ENCODE assay signal across 8 mouse cellular contexts in the genomic region with DNA sequence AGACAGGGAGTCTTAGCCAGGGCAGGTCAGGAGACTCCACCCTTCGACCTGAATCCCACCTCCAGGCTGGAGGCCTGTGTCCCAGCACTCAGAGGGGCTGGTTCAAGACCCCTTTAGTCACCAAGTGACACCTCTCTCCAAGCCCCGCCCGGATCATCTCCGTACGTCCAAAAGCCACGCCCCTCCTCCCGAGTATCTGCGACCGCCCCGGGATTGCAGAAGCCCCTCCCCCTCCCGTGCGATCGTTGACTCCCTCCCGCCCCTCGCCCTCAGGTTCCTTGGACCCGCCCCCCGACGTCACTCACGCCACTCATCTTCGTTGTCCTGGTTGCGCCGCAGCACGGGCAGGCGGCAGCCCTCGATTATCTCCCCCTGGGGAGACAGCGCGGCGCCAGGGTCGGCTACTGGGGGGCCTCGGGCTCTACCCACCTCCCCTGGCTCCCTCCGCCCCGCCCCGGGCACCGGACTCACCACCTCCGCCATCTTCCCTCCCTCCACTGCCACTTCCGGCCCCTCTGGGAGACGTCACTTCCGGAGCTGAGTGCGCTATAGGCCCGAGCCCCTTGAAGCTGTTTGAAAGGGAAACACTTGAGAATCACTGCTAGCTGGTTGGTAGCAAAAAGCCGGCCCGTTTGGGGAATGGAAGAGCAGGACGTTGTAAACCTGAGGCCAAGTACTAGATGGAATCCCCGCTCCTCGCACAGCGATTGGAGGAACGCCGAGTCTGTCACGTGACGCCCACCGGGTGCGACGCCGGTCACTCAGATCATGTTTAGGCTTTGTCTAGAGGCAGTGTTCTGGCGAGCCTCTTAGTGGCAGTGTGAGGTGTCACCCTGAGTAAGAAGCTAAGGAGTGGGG. TPM values are rescaled to one million over a fixed set of nuclear protein-coding genes. Genes with fewer than 3 reads are reported as not detected.
A peak's percentile ranks its signal among the peaks of the same experiment; 100 is the strongest.
DNase-seq lines count a peak whose midpoint lies in the region; ATAC-seq and TF ChIP-seq lines count a peak whose summit lies in the region.

A gene (minus strand): TSS at position 691 of the 858 bp plus-strand sequence.

- H3K4me2 ChIP-seq in embryonic facial prominence, embryonic 15.5 days (replicated peaks): peak within 1 kb of the TSS; percentile 63
- peak within 1 kb of the TSS; percentile 69 for H3K4me2 ChIP-seq in kidney, embryonic 14.5 days (replicated peaks; ENCODE audit: low read depth, low read length)
- H3K4me2 ChIP-seq in limb, embryonic 15.5 days: peak within 1 kb of the TSS; percentile 75

- no peak for TF ChIP-seq CTCF in bone marrow, adult 2 months (IDR thresholded peaks at IDR 0.05; ENCODE audit: control insufficient read depth, insufficient read depth, low read length)

- peak within 1 kb of the TSS; percentile 81 for H3K27ac ChIP-seq in bone marrow, adult 2 months (ENCODE audit: control insufficient read depth, insufficient read depth, low read depth, low read length, poor library complexity)
- H3K27ac ChIP-seq in embryonic facial prominence, embryonic 15.5 days (replicated peaks): peak within 1 kb of the TSS; percentile 99
- H3K27ac ChIP-seq in kidney, embryonic 14.5 days (ENCODE audit: low read depth, low read length): peak within 1 kb of the TSS; percentile 95
- peak within 1 kb of the TSS; percentile 99 for H3K27ac ChIP-seq in limb, embryonic 15.5 days

- H3K4me3 ChIP-seq in bone marrow, adult 2 months (replicated peaks; ENCODE audit: control insufficient read depth, low read depth, low read length): peak within 1 kb of the TSS; percentile 75
- peak within 1 kb of the TSS; percentile 81 for H3K4me3 ChIP-seq in embryonic facial prominence, embryonic 15.5 days (replicated peaks)
- H3K4me3 ChIP-seq in kidney, embryonic 14.5 days (ENCODE audit: low read length): peak within 1 kb of the TSS; percentile 57
- H3K4me3 ChIP-seq in limb, embryonic 15.5 days: peak within 1 kb of the TSS; percentile 69

- peak; percentile 57; the same call in 1 of the 2 replicates for TF ChIP-seq POLR2A in bone marrow, adult 2 months (IDR thresholded peaks at IDR 0.05; ENCODE audit: borderline replicate concordance, control insufficient read depth, low read depth, low read length)

- H3K9ac ChIP-seq in embryonic facial prominence, embryonic 15.5 days: peak within 1 kb of the TSS; percentile 86
- H3K9ac ChIP-seq in kidney, embryonic 14.5 days (ENCODE audit: low read depth, low read length): peak within 1 kb of the TSS; percentile 65
- peak within 1 kb of the TSS; percentile 69 for H3K9ac ChIP-seq in limb, embryonic 15.5 days

- H3K9me3 ChIP-seq in embryonic facial prominence, embryonic 15.5 days (replicated peaks): no peaks in the 10 kb centered on the region
- no peaks in the 10 kb centered on the region for H3K9me3 ChIP-seq in kidney, embryonic 14.5 days (ENCODE audit: control insufficient read depth, low read length)
- no peaks in the 10 kb centered on the region for H3K9me3 ChIP-seq in limb, embryonic 15.5 days

- WGBS in bone marrow, adult 2 months: 2% methylated on average over 55 of the region's 55 CpGs
- under 1% methylated on average over 55 of the region's 55 CpGs for WGBS in embryonic facial prominence, embryonic 15.5 days
- WGBS in kidney, embryonic 14.5 days: under 1% methylated on average over 54 of the region's 55 CpGs
- WGBS in limb, embryonic 15.5 days: 2% methylated on average over 55 of the region's 55 CpGs

- peaks cover 38% of the 10 kb centered on the region for H3K36me3 ChIP-seq in embryonic facial prominence, embryonic 15.5 days
- H3K36me3 ChIP-seq in kidney, embryonic 14.5 days (ENCODE audit: control insufficient read depth, insufficient read depth, low read length): peaks cover 42% of the 10 kb centered on the region
- H3K36me3 ChIP-seq in limb, embryonic 15.5 days: peaks cover 41% of the 10 kb centered on the region

- peak; percentile 91 for ATAC-seq in embryonic facial prominence, embryonic 15.5 days (ENCODE audit: insufficient number of reproducible peaks, low FRiP score, low TSS enrichment, low read depth)
- peak; percentile 93 for ATAC-seq in kidney, embryonic 14.5 days (ENCODE audit: low FRiP score, low TSS enrichment)
- ATAC-seq in limb, embryonic 15.5 days (ENCODE audit: insufficient number of reproducible peaks, low FRiP score, low TSS enrichment, low read depth): peak; percentile 88

- peaks cover 2% of the 10 kb centered on the region; the same call in 1 of the 2 replicates for H3K4me1 ChIP-seq in bone marrow, adult 2 months (ENCODE audit: control insufficient read depth, insufficient read depth, low read length)
- peaks cover 25% of the 10 kb centered on the region for H3K4me1 ChIP-seq in embryonic facial prominence, embryonic 15.5 days
- peaks cover 14% of the 10 kb centered on the region for H3K4me1 ChIP-seq in kidney, embryonic 14.5 days (ENCODE audit: control insufficient read depth, insufficient read depth, low read length)
- H3K4me1 ChIP-seq in limb, embryonic 15.5 days: peaks cover 23% of the 10 kb centered on the region

- no peaks in the 10 kb centered on the region for H3K27me3 ChIP-seq in embryonic facial prominence, embryonic 15.5 days
- H3K27me3 ChIP-seq in kidney, embryonic 14.5 days (ENCODE audit: control insufficient read depth, insufficient read depth, low read length): no peaks in the 10 kb centered on the region
- no peaks in the 10 kb centered on the region for H3K27me3 ChIP-seq in limb, embryonic 15.5 days

- peak; percentile 96 for DNase-seq in 416B (ENCODE audit: low read depth)
- peak; percentile 94 to 95 for DNase-seq in heart, adult 9 months (ENCODE audit: low spot score in 2 of 2)
- DNase-seq in monocyte, adult 2 months (ENCODE audit: low read depth in 1 of 2, low spot score in 2 of 2): peak; percentile 69 to 95
- peak; percentile 87 to 88 for DNase-seq in spleen, postnatal 36 days (ENCODE audit: low spot score in 2 of 2)

RNA-seq across cellular contexts. Expression of the gene that starts here (rescaled TPM):
- 41.5 and 87.3 TPM in 2 replicates for polyA plus RNA-seq in bone marrow, adult 2 months (2011; ENCODE audit: insufficient read depth, insufficient read length, low replicate concordance, missing spikeins)
- 49.4 and 52.3 TPM in 2 replicates for polyA plus RNA-seq in embryonic facial prominence, embryonic 15.5 days (2015; fragmentation: Nextera tagmentation; extraction: Ambion mirVana)
- 31.5 and 36.0 TPM in 2 replicates for polyA plus RNA-seq in kidney, embryonic 14.5 days (2014; fragmentation: Nextera tagmentation; extraction: Ambion mirVana)
- 43.3 and 48.7 TPM in 2 replicates for polyA plus RNA-seq in limb, embryonic 15.5 days (2015; fragmentation: Nextera tagmentation; extraction: Ambion mirVana)

Comparison
In these comparisons a context has a peak if more than half of its experiments do, and no peak if none do; other contexts are left out.
1. Peak in every context shown above with its lines: DNase-seq, ATAC-seq, H3K4me3 ChIP-seq and H3K27ac ChIP-seq.